Comparison of ENCODE assay signal across 10 mouse cellular contexts in the genomic region with DNA sequence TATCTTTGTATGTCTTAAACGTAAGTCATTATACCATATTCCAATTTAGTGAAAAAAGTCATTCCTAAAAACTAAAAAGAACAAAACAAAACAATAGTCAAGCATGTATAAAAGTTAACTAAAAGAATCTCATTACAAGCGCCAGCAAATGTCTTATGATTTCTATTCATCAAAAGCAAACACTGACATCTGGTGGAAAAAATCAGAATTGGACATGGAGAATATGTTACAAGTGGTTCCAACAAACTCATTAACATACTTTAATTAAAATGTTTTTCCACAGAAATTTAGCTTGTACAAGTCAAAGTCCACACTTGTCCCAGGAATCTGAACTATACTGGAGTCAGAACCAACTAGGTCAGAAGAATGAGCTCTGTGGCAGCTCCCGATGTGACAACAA. TPM values are rescaled to one million over a fixed set of nuclear protein-coding genes. Genes with fewer than 3 reads are reported as not detected.
DNase-seq lines count a peak whose midpoint lies in the region; ATAC-seq and TF ChIP-seq lines count a peak whose summit lies in the region.
"Had no signal": no experiment of that assay in that cellular context is flagged by ENCODE, and none has a peak within 500 bp of the region (broad histone marks: within the 10 kb centered on the region; RNA-seq: fewer than 3 reads in every experiment).

No protein-coding gene starts in this region.

- DNase-seq in CD4-positive, CD25-positive, alpha-beta regulatory T cell, adult 2 months (ENCODE audit: low read depth, low spot score): peak; percentile 41
- peak; percentile 71 for DNase-seq in midbrain, postnatal 0 days (ENCODE audit: low spot score)
- DNase-seq in adrenal gland, postnatal 25 days: no peak
- DNase-seq: cerebellum, adult 18-20 months had no signal

- H3K27me3 ChIP-seq in intestine, postnatal 0 days (replicated peaks; ENCODE audit: control insufficient read depth, insufficient read depth, low read length): no peaks in the 10 kb centered on the region
- H3K27me3 ChIP-seq in intestine, embryonic 16.5 days (replicated peaks; ENCODE audit: control insufficient read depth, insufficient read depth, low read length): no peaks in the 10 kb centered on the region
- H3K27me3 ChIP-seq in midbrain, postnatal 0 days (ENCODE audit: insufficient read depth, low read length): no peaks in the 10 kb centered on the region
- H3K27me3 ChIP-seq in midbrain, embryonic 16.5 days (ENCODE audit: control insufficient read depth, insufficient read depth, low read depth, low read length): no peaks in the 10 kb centered on the region
- H3K27me3 ChIP-seq: neural tube, embryonic 15.5 days had no signal

- H3K4me1 ChIP-seq in intestine, postnatal 0 days (replicated peaks; ENCODE audit: control insufficient read depth, insufficient read depth, low read length): no peaks in the 10 kb centered on the region
- H3K4me1 ChIP-seq in intestine, embryonic 16.5 days (ENCODE audit: control insufficient read depth, insufficient read depth, low read length): 0 out of 2 replicates have a peak, but pooled peaks cover 4% of the 10 kb centered on the region
- no peaks in the 10 kb centered on the region for H3K4me1 ChIP-seq in midbrain, postnatal 0 days (ENCODE audit: insufficient read depth, low read length)
- H3K4me1 ChIP-seq in midbrain, embryonic 16.5 days (ENCODE audit: control insufficient read depth, insufficient read depth, low read length): no peaks in the 10 kb centered on the region
- H3K4me1 ChIP-seq: neural tube, embryonic 15.5 days had no signal

- H3K4me3 ChIP-seq in intestine, postnatal 0 days (ENCODE audit: low read depth, low read length): no peak overlapping the region
- H3K4me3 ChIP-seq in intestine, embryonic 16.5 days (ENCODE audit: low read length): no peak overlapping the region
- no peak overlapping the region for H3K4me3 ChIP-seq in midbrain, postnatal 0 days (ENCODE audit: low read depth, low read length)
- H3K4me3 ChIP-seq in midbrain, embryonic 16.5 days (ENCODE audit: low read depth, low read length): no peak overlapping the region
- H3K4me3 ChIP-seq: neural tube, embryonic 15.5 days had no signal

- WGBS in intestine, postnatal 0 days: 71% methylated on average over 3 of the region's 3 CpGs
- WGBS in intestine, embryonic 16.5 days: 78% methylated on average over 3 of the region's 3 CpGs
- WGBS in midbrain, postnatal 0 days: 67% methylated on average over 3 of the region's 3 CpGs
- WGBS in midbrain, embryonic 16.5 days: 75% methylated on average over 3 of the region's 3 CpGs

- no peak overlapping the region for H3K9ac ChIP-seq in intestine, postnatal 0 days (ENCODE audit: low read depth, low read length)
- H3K9ac ChIP-seq in intestine, embryonic 16.5 days (ENCODE audit: low read depth, low read length): no peak overlapping the region
- no peak overlapping the region for H3K9ac ChIP-seq in midbrain, postnatal 0 days (replicated peaks; ENCODE audit: low read length, poor library complexity, severe bottlenecking)
- no peak overlapping the region for H3K9ac ChIP-seq in midbrain, embryonic 16.5 days (ENCODE audit: low read depth, low read length)
- H3K9ac ChIP-seq: neural tube, embryonic 15.5 days had no signal

- H3K36me3 ChIP-seq in intestine, postnatal 0 days (ENCODE audit: control insufficient read depth, insufficient read depth): peaks cover 46% of the 10 kb centered on the region
- H3K36me3 ChIP-seq in intestine, embryonic 16.5 days (ENCODE audit: control insufficient read depth, insufficient read depth, low read length): peaks cover 10% of the 10 kb centered on the region; the same call in 1 of the 2 replicates
- H3K36me3 ChIP-seq in midbrain, postnatal 0 days (ENCODE audit: insufficient read depth, low read length): peaks cover 28% of the 10 kb centered on the region; the same call in 1 of the 2 replicates
- peaks cover 16% of the 10 kb centered on the region for H3K36me3 ChIP-seq in midbrain, embryonic 16.5 days (ENCODE audit: control insufficient read depth, insufficient read depth, low read length)

- no peaks in the 10 kb centered on the region for H3K9me3 ChIP-seq in intestine, postnatal 0 days (ENCODE audit: control insufficient read depth)
- no peaks in the 10 kb centered on the region for H3K9me3 ChIP-seq in intestine, embryonic 16.5 days (ENCODE audit: control insufficient read depth, low read length)
- no peaks in the 10 kb centered on the region for H3K9me3 ChIP-seq in midbrain, postnatal 0 days (ENCODE audit: low read length)
- H3K9me3 ChIP-seq in midbrain, embryonic 16.5 days (replicated peaks; ENCODE audit: control insufficient read depth, low read length, poor library complexity, severe bottlenecking): no peaks in the 10 kb centered on the region
- H3K9me3 ChIP-seq: neural tube, embryonic 15.5 days had no signal

- H3K4me2 ChIP-seq in intestine, postnatal 0 days (replicated peaks; ENCODE audit: low read depth): no peak overlapping the region
- no peak overlapping the region for H3K4me2 ChIP-seq in intestine, embryonic 16.5 days (ENCODE audit: low read depth, low read length)
- H3K4me2 ChIP-seq in midbrain, postnatal 0 days (ENCODE audit: low read depth, low read length, poor library complexity, severe bottlenecking): no peak overlapping the region
- no peak overlapping the region for H3K4me2 ChIP-seq in midbrain, embryonic 16.5 days (ENCODE audit: low read length)
- H3K4me2 ChIP-seq: neural tube, embryonic 15.5 days had no signal

- no peak overlapping the region for H3K27ac ChIP-seq in intestine, postnatal 0 days (ENCODE audit: low read depth, low read length)
- H3K27ac ChIP-seq in intestine, embryonic 16.5 days (ENCODE audit: low read length): no peak overlapping the region
- no peak overlapping the region for H3K27ac ChIP-seq in midbrain, postnatal 0 days (ENCODE audit: low read depth, low read length)
- H3K27ac ChIP-seq in midbrain, embryonic 16.5 days (ENCODE audit: low read length): no peak overlapping the region
- H3K27ac ChIP-seq: neural tube, embryonic 15.5 days had no signal

- TF ChIP-seq CTCF in intestine, postnatal 0 days (IDR thresholded peaks at IDR 0.05; ENCODE audit: low read depth): peak; percentile 66
- peak; percentile 74 for TF ChIP-seq CTCF in midbrain, postnatal 0 days (IDR thresholded peaks at IDR 0.05)

- ATAC-seq in CD4-positive, CD25-positive, alpha-beta regulatory T cell, adult 4 months: no peak
- ATAC-seq in intestine, postnatal 0 days: no peak
- ATAC-seq in intestine, embryonic 16.5 days: no peak
- ATAC-seq in midbrain, postnatal 0 days (ENCODE audit: low FRiP score): no peak
- ATAC-seq in midbrain, embryonic 16.5 days: no peak
- ATAC-seq in cerebellum, adult (ENCODE audit: insufficient number of reproducible peaks, low FRiP score, low TSS enrichment): no peak

RNA-seq across cellular contexts. Expression of a gene that starts 11.8 kb away (rescaled TPM):
- polyA plus RNA-seq in CD4-positive, CD25-positive, alpha-beta regulatory T cell, adult 4 months (2017; shearing (Covaris generic)): 10 to 100 TPM; 46.5 to 48.3 TPM
- 107 and 109 TPM in 2 replicates for polyA plus RNA-seq in intestine, postnatal 0 days (2015; fragmentation: Nextera tagmentation; extraction: Ambion mirVana)
- polyA plus RNA-seq in intestine, embryonic 16.5 days (2015; fragmentation: Nextera tagmentation; extraction: Ambion mirVana): 142 and 153 TPM in 2 replicates
- total RNA-seq in midbrain, postnatal 0 days (2014; rRNA removed): 56.8 and 58.0 TPM in 2 replicates
- 126 and 130 TPM in 2 replicates for polyA plus RNA-seq in midbrain, postnatal 0 days (2015; fragmentation: Nextera tagmentation; extraction: Ambion mirVana)
- polyA plus RNA-seq in midbrain, embryonic 16.5 days (2015; fragmentation: Nextera tagmentation; extraction: Ambion mirVana): 126 TPM in 2 replicates
- 105 and 106 TPM in 2 replicates for total RNA-seq in adrenal gland, postnatal 25 days (2021)
